Mouse (Mus musculus) forebrain, embryonic 16.5 days (tissue): Measurements from ENCODE around the gene Knl1. TPM values are rescaled to one million over a fixed set of nuclear protein-coding genes. Genes with fewer than 3 reads are reported as not detected.

Experiments
- ATAC-seq: fragments of 200-750 bp; cut with Nextera tagmentation; 2 replicates; pipeline ENCODE4 v1.8.0; 2017; ENCODE audit warnings: mild to moderate bottlenecking, moderate library complexity
- H3K27ac ChIP-seq: fragments of 300-500 bp; sonication (generic); 2 replicates; pipeline ENCODE4 v1.5.1; 2014; ENCODE audit warnings: low read length, control low read depth
- H3K27me3 ChIP-seq: fragments of 300-500 bp; sonication (generic); replicated peaks from 2 replicates; pipeline ENCODE4 v1.6.1; 2014; ENCODE audit warnings: low read length; ENCODE audit not compliant: control insufficient read depth, insufficient read depth
- H3K36me3 ChIP-seq: fragments of 300-500 bp; sonication (generic); 2 replicates; pipeline ENCODE4 v1.6.1; 2014; ENCODE audit not compliant: control insufficient read depth, insufficient read depth
- H3K4me1 ChIP-seq: fragments of 300-500 bp; sonication (generic); replicated peaks from 2 replicates; pipeline ENCODE4 v1.6.1; 2014; ENCODE audit warnings: low read length; ENCODE audit not compliant: control insufficient read depth, insufficient read depth
- H3K4me2 ChIP-seq: fragments of 300-500 bp; sonication (generic); 2 replicates; pipeline ENCODE4 v1.6.1; 2014; ENCODE audit warnings: mild to moderate bottlenecking, low read length, control low read depth
- H3K4me3 ChIP-seq: fragments of 300-500 bp; sonication (generic); replicated peaks from 2 replicates; pipeline ENCODE4 v1.5.1; 2014; ENCODE audit warnings: mild to moderate bottlenecking, low read length, control low read depth
- H3K9ac ChIP-seq: fragments of 300-500 bp; sonication (generic); replicated peaks from 2 replicates; pipeline ENCODE4 v1.6.1; 2014; ENCODE audit warnings: low read depth, low read length, control low read depth
- H3K9me3 ChIP-seq: fragments of 300-500 bp; sonication (generic); 2 replicates; pipeline ENCODE4 v1.6.1; 2016; ENCODE audit warnings: low read length; ENCODE audit not compliant: control insufficient read depth
- WGBS: fragments of 180-500 bp; shearing (Covaris S2); extraction: QIAGEN DNeasy Blood & Tissue Kit; methylation state at CpG from one replicate; pipeline ENCODE4 v1.1.7; 2014; 5-methylcytosine and 5-hydroxymethylcytosine counted together
- polyA plus RNA-seq: library from polyadenylated mRNA; unstranded; fragments of >200 nt; fragmentation: Nextera tagmentation; extraction: Ambion mirVana; gene quantifications from 2 replicates; pipeline ENCODE4 v1.2.1, GENCODE M21; 2015

Gene Knl1
- polyA plus RNA-seq, 1 experiment from 2014 or later: 23.9 TPM

- Histone ChIP-seq H3K36me3 (no peaks in the 10 kb centered on the region), H3K4me1 (peaks cover 15% of the 10 kb centered on the region), H3K9me3 (no peaks in the 10 kb centered on the region), H3K4me3 (no peak overlapping the region), H3K27ac (no peak overlapping the region), H3K9ac (no peak overlapping the region), H3K27me3 (no peaks in the 10 kb centered on the region), H3K4me2 (no peak overlapping the region)
- WGBS: 78% methylated on average over 4 of the region's 4 CpGs
- no peak for ATAC-seq
These were observed 14.7 kb upstream of the Knl1 start for GRCm38 (mm10) chr2:119032191-119032590.

- peak within 1 kb of the TSS; percentile 73 for H3K4me2 ChIP-seq
- H3K27ac ChIP-seq: peak within 1 kb of the TSS; percentile 88
- H3K27me3 ChIP-seq: no peaks in the 10 kb centered on the region
- H3K9ac ChIP-seq: peak within 1 kb of the TSS; percentile 80
- H3K4me3 ChIP-seq: peak within 1 kb of the TSS; percentile 81
- no peaks in the 10 kb centered on the region for H3K9me3 ChIP-seq
- ATAC-seq: peak; percentile 97
- 0% methylated on average over 49 of the region's 49 CpGs for WGBS
- peaks cover 6% of the 10 kb centered on the region for H3K36me3 ChIP-seq
- H3K4me1 ChIP-seq: peaks cover 7% of the 10 kb centered on the region
These were observed 12.1 kb upstream of the Knl1 start, which contains the start of gene Rpusd2 for GRCm38 (mm10) chr2:119034656-119035396. Gene Rpusd2, plus strand, starts transcription at chr2:119034790.

DNA sequence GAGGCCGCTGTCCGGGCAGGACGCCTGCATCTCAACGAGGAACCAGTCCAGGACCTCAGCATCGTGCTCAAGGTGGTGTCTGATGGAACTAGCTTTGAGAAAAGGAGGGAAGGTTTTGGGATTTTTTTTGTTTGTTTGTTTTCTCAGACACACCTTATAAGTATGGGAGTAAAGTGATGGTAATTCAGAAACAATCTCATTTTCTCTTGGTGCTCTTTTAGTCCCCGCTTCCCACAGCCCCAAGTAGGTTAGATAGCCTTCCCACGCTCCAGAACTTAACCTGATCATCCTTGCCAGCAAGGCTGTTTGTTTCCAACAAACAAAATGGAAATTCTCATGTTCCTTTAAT, 11.5 kb upstream of the Knl1 start:
- peaks cover 6% of the 10 kb centered on the region for H3K36me3 ChIP-seq
- H3K27ac ChIP-seq: peak overlapping the region; percentile 88; the same call in 1 of the 2 replicates
- H3K27me3 ChIP-seq: no peaks in the 10 kb centered on the region
- no peaks in the 10 kb centered on the region for H3K9me3 ChIP-seq
- H3K4me1 ChIP-seq: peaks cover 7% of the 10 kb centered on the region
- peak overlapping the region; percentile 81 for H3K4me3 ChIP-seq
- peak overlapping the region; percentile 73 for H3K4me2 ChIP-seq
- H3K9ac ChIP-seq: peak overlapping the region; percentile 80
- no peak for ATAC-seq
- WGBS: 8% methylated on average over 7 of the region's 7 CpGs

GRCm38 (mm10) chr2:119040882-119041281, 6.0 kb upstream of the Knl1 start:
- no peak overlapping the region for H3K9ac ChIP-seq

GRCm38 (mm10) chr2:119045163-119045562, 1.8 kb upstream of the Knl1 start:
- no peak for ATAC-seq
- WGBS: 78% methylated on average over 2 of the region's 2 CpGs
- Histone ChIP-seq H3K27me3 (no peaks in the 10 kb centered on the region), H3K9me3 (no peaks in the 10 kb centered on the region), H3K4me2 (no peak overlapping the region), H3K36me3 (no peaks in the 10 kb centered on the region), H3K4me3 (no peak overlapping the region), H3K27ac (no peak overlapping the region), H3K4me1 (0 out of 2 replicates have a peak, but pooled peaks cover 4% of the 10 kb centered on the region), H3K9ac (no peak overlapping the region)

More at GRCm38 (mm10) chr2:119040882-119041281, 6.0 kb upstream of the Knl1 start:
- Histone ChIP-seq H3K4me3 (no peak overlapping the region), H3K4me1 (peaks cover 2% of the 10 kb centered on the region; the same call in 1 of the 2 replicates), H3K36me3 (peaks cover 6% of the 10 kb centered on the region), H3K27ac (no peak overlapping the region), H3K9me3 (no peaks in the 10 kb centered on the region), H3K4me2 (no peak overlapping the region), H3K27me3 (no peaks in the 10 kb centered on the region)
- 42% methylated on average over 4 of the region's 4 CpGs for WGBS
- no peak for ATAC-seq

DNA sequence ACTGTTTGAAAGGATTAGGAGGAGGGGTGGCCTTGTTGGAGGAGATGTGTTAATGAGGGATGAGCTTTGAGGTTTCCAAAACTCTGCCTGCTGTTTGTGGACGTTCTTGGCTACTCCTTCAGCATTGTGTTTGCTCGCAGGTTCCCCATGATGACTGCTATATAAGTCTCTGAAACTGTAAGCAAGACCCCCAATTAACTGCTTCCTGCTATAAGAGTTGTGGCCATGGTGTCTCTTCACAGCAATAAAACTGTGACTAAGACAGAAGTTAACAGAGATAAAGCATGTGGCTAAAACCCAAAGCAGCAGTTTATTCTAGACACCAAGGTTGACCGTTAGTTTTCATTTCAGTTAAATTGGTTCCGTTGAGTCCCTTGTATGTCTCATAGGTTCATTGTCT, 930 bp downstream of the Knl1 start:
- no peak overlapping the region for H3K27ac ChIP-seq
- 15% methylated on average over 4 of the region's 4 CpGs for WGBS

GRCm38 (mm10) chr2:119050132-119050650, 3.3 kb downstream of the Knl1 start:
- Histone ChIP-seq H3K27ac (no peak overlapping the region), H3K9ac (no peak overlapping the region)

More for the DNA sequence above, 930 bp downstream of the Knl1 start:
- no peaks in the 10 kb centered on the region for H3K27me3 ChIP-seq
- peak overlapping the region; percentile 75 for H3K4me2 ChIP-seq
- ATAC-seq: no peak
- H3K36me3 ChIP-seq: no peaks in the 10 kb centered on the region
- H3K4me3 ChIP-seq: peak overlapping the region; percentile 75
- H3K9me3 ChIP-seq: no peaks in the 10 kb centered on the region
- H3K4me1 ChIP-seq: 0 out of 2 replicates have a peak, but pooled peaks cover 4% of the 10 kb centered on the region
- H3K9ac ChIP-seq: peak overlapping the region; percentile 5; the same call in 1 of the 2 replicates

GRCm38 (mm10) chr2:119060139-119060538, 13.2 kb downstream of the Knl1 start:
- Histone ChIP-seq H3K4me3 (no peak overlapping the region), H3K27me3 (no peaks in the 10 kb centered on the region), H3K4me1 (no peaks in the 10 kb centered on the region), H3K27ac (no peak overlapping the region), H3K9me3 (no peaks in the 10 kb centered on the region), H3K36me3 (no peaks in the 10 kb centered on the region), H3K4me2 (no peak overlapping the region), H3K9ac (no peak overlapping the region)
- 98% methylated on average over 2 of the region's 2 CpGs for WGBS
- no peak for ATAC-seq

More at GRCm38 (mm10) chr2:119050132-119050650, 3.3 kb downstream of the Knl1 start:
- no peaks in the 10 kb centered on the region for H3K27me3 ChIP-seq
- 86% methylated on average over 4 of the region's 4 CpGs for whole genome bisulfite sequencing
- ATAC-seq: no peak
- H3K4me1 ChIP-seq: 0 out of 2 replicates have a peak, but pooled peaks cover 4% of the 10 kb centered on the region
- no peaks in the 10 kb centered on the region for H3K36me3 ChIP-seq
- no peak overlapping the region for H3K4me2 ChIP-seq
- no peaks in the 10 kb centered on the region for H3K9me3 ChIP-seq
- H3K4me3 ChIP-seq: no peak overlapping the region

GRCm38 (mm10) chr2:119072397-119072796, 25.5 kb downstream of the Knl1 start:
- Histone ChIP-seq H3K36me3 (no peaks in the 10 kb centered on the region; the same call in 1 of the 2 replicates), H3K27me3 (no peaks in the 10 kb centered on the region), H3K4me1 (no peaks in the 10 kb centered on the region), H3K27ac (no peak overlapping the region), H3K9ac (no peak overlapping the region), H3K4me3 (no peak overlapping the region), H3K9me3 (no peaks in the 10 kb centered on the region), H3K4me2 (no peak overlapping the region)
- 93% methylated on average over 4 of the region's 4 CpGs for WGBS
- ATAC-seq: no peak
